Mouse (Mus musculus) heart, embryonic 10.5 days (tissue): ENCODE measurements around the gene Arhgap6. TPM values are rescaled to one million over a fixed set of nuclear protein-coding genes. Genes with fewer than 3 reads are reported as not detected.

Experiments
- DNase-seq: peaks from one replicate; pipeline ENCODE4 v3.0.0-alpha.2; 2017; ENCODE audit warnings: low spot score
- H3K27ac ChIP-seq: fragments of 300-500 bp; sonication (generic); 2 replicates; pipeline ENCODE4 v1.5.1; 2016; ENCODE audit warnings: mild to moderate bottlenecking
- H3K27me3 ChIP-seq: fragments of 300-500 bp; sonication (generic); 2 replicates; pipeline ENCODE4 v1.6.1; 2016; ENCODE audit warnings: mild to moderate bottlenecking; ENCODE audit not compliant: poor library complexity, insufficient read depth, severe bottlenecking
- H3K36me3 ChIP-seq: fragments of 300-500 bp; sonication (generic); 2 replicates; pipeline ENCODE4 v1.6.1; 2016; ENCODE audit warnings: mild to moderate bottlenecking, moderate library complexity
- H3K4me1 ChIP-seq: fragments of 300-500 bp; sonication (generic); 2 replicates; pipeline ENCODE4 v1.6.1; 2016; ENCODE audit warnings: mild to moderate bottlenecking
- H3K4me3 ChIP-seq: fragments of 300-500 bp; sonication (generic); 2 replicates; pipeline ENCODE4 v1.5.1; 2016; ENCODE audit warnings: mild to moderate bottlenecking, moderate library complexity
- H3K9me3 ChIP-seq: fragments of 300-500 bp; sonication (generic); 2 replicates; pipeline ENCODE4 v1.6.1; 2016; ENCODE audit warnings: mild to moderate bottlenecking, moderate library complexity
- WGBS: fragments of 180-500 bp; shearing (Covaris S2); methylation state at CpG from one replicate; pipeline ENCODE4 v1.1.7; 2016; 5-methylcytosine and 5-hydroxymethylcytosine counted together
- polyA plus RNA-seq: library from polyadenylated mRNA; unstranded; fragments of >200 nt; fragmentation: Nextera tagmentation; extraction: Ambion mirVana; gene quantifications from 2 replicates; pipeline ENCODE4 v1.2.1, GENCODE M21; 2016

Arhgap6 gene
- polyA plus RNA-seq, 1 experiment from 2014 or later = 7.2 TPM

- H3K27me3 ChIP-seq = no peaks in the 10 kb centered on the region
- H3K27ac ChIP-seq = no peak overlapping the region
- H3K4me3 ChIP-seq = no peak overlapping the region
- H3K9me3 ChIP-seq = no peaks in the 10 kb centered on the region
- no peaks in the 10 kb centered on the region for H3K4me1 ChIP-seq
- 34% methylated on average over 2 of the region's 2 CpGs for WGBS
- DNase-seq = no peak
- H3K36me3 ChIP-seq = no peaks in the 10 kb centered on the region
Observed at GRCm38 (mm10) chrX:168907586-168907985, 112.7 kb downstream of the Arhgap6 start.

- H3K9me3 ChIP-seq = no peaks in the 10 kb centered on the region
- no peaks in the 10 kb centered on the region for H3K36me3 ChIP-seq
- no peak overlapping the region for H3K4me3 ChIP-seq
- H3K27ac ChIP-seq = no peak overlapping the region
- H3K27me3 ChIP-seq = no peaks in the 10 kb centered on the region
- no peak for DNase-seq
- H3K4me1 ChIP-seq = no peaks in the 10 kb centered on the region
Observed at GRCm38 (mm10) chrX:168913519-168913918, 118.6 kb downstream of the Arhgap6 start.

GRCm38 (mm10) chrX:168920942-168921341 lies 126.0 kb downstream of the Arhgap6 start:
- no peak overlapping the region for H3K27ac ChIP-seq
- DNase-seq = no peak
- no peaks in the 10 kb centered on the region for H3K9me3 ChIP-seq
- WGBS = 63% methylated on average over 2 of the region's 2 CpGs
- no peak overlapping the region for H3K4me3 ChIP-seq
- H3K27me3 ChIP-seq = no peaks in the 10 kb centered on the region
- H3K4me1 ChIP-seq = no peaks in the 10 kb centered on the region
- H3K36me3 ChIP-seq = no peaks in the 10 kb centered on the region

GRCm38 (mm10) chrX:168932420-168932819 lies 137.5 kb downstream of the Arhgap6 start:
- no peak overlapping the region for H3K4me3 ChIP-seq

GRCm38 (mm10) chrX:168935447-168935846 lies 140.5 kb downstream of the Arhgap6 start:
- Histone ChIP-seq H3K36me3 (no peaks in the 10 kb centered on the region), H3K27ac (no peak overlapping the region), H3K4me3 (no peak overlapping the region), H3K9me3 (no peaks in the 10 kb centered on the region), H3K27me3 (no peaks in the 10 kb centered on the region), H3K4me1 (no peaks in the 10 kb centered on the region)
- no peak for DNase-seq
- 9% methylated on average over 3 of the region's 3 CpGs for WGBS

More at GRCm38 (mm10) chrX:168932420-168932819, 137.5 kb downstream of the Arhgap6 start:
- Histone ChIP-seq H3K4me1 (no peaks in the 10 kb centered on the region), H3K27ac (no peak overlapping the region), H3K9me3 (no peaks in the 10 kb centered on the region), H3K36me3 (no peaks in the 10 kb centered on the region), H3K27me3 (no peaks in the 10 kb centered on the region)
- WGBS = 69% methylated on average over 1 of the region's 1 CpGs
- no peak for DNase-seq

- no peaks in the 10 kb centered on the region for H3K9me3 ChIP-seq
- no peak for DNase-seq
- H3K4me3 ChIP-seq = no peak overlapping the region
- H3K27ac ChIP-seq = no peak overlapping the region
- H3K27me3 ChIP-seq = no peaks in the 10 kb centered on the region
- H3K36me3 ChIP-seq = no peaks in the 10 kb centered on the region
- H3K4me1 ChIP-seq = no peaks in the 10 kb centered on the region
- WGBS = 50% methylated on average over 4 of the region's 4 CpGs
Observed at GRCm38 (mm10) chrX:168937941-168938340, 143.0 kb downstream of the Arhgap6 start.

GRCm38 (mm10) chrX:168941684-168942083 lies 146.8 kb downstream of the Arhgap6 start:
- no peaks in the 10 kb centered on the region for H3K27me3 ChIP-seq
- DNase-seq = no peak
- 66% methylated on average over 5 of the region's 5 CpGs for WGBS

GRCm38 (mm10) chrX:168943217-168943616 lies 148.3 kb downstream of the Arhgap6 start:
- H3K36me3 ChIP-seq = no peaks in the 10 kb centered on the region
- WGBS = 59% methylated on average over 4 of the region's 4 CpGs
- DNase-seq = no peak
- no peak overlapping the region for H3K27ac ChIP-seq
- no peaks in the 10 kb centered on the region for H3K9me3 ChIP-seq
- H3K4me1 ChIP-seq = no peaks in the 10 kb centered on the region
- no peak overlapping the region for H3K4me3 ChIP-seq
- no peaks in the 10 kb centered on the region for H3K27me3 ChIP-seq

More at GRCm38 (mm10) chrX:168941684-168942083, 146.8 kb downstream of the Arhgap6 start:
- Histone ChIP-seq H3K27ac (no peak overlapping the region), H3K9me3 (no peaks in the 10 kb centered on the region), H3K36me3 (no peaks in the 10 kb centered on the region), H3K4me3 (no peak overlapping the region), H3K4me1 (no peaks in the 10 kb centered on the region)

GRCm38 (mm10) chrX:168975444-168975843 lies 180.5 kb downstream of the Arhgap6 start:
- Histone ChIP-seq H3K9me3 (no peaks in the 10 kb centered on the region), H3K27ac (no peak overlapping the region), H3K4me1 (no peaks in the 10 kb centered on the region; the same call in 1 of the 2 replicates), H3K36me3 (no peaks in the 10 kb centered on the region), H3K4me3 (no peak overlapping the region), H3K27me3 (no peaks in the 10 kb centered on the region)
- DNase-seq = no peak
- WGBS = 64% methylated on average over 1 of the region's 1 CpGs

GRCm38 (mm10) chrX:168977776-168978175 lies 182.9 kb downstream of the Arhgap6 start:
- Histone ChIP-seq H3K27ac (no peak overlapping the region), H3K27me3 (no peaks in the 10 kb centered on the region), H3K4me1 (no peaks in the 10 kb centered on the region; the same call in 1 of the 2 replicates), H3K36me3 (no peaks in the 10 kb centered on the region), H3K9me3 (no peaks in the 10 kb centered on the region), H3K4me3 (no peak overlapping the region)
- 59% methylated on average over 3 of the region's 3 CpGs for WGBS
- peak; percentile 74 for DNase-seq

- Histone ChIP-seq H3K4me1 (no peaks in the 10 kb centered on the region; the same call in 1 of the 2 replicates), H3K27ac (no peak overlapping the region), H3K9me3 (no peaks in the 10 kb centered on the region), H3K27me3 (no peaks in the 10 kb centered on the region), H3K4me3 (no peak overlapping the region), H3K36me3 (no peaks in the 10 kb centered on the region)
- WGBS = 70% methylated on average over 2 of the region's 2 CpGs
- no peak for DNase-seq
Observed at GRCm38 (mm10) chrX:168980370-168980769, 185.5 kb downstream of the Arhgap6 start.

- DNase-seq = no peak
- Histone ChIP-seq H3K4me1 (no peaks in the 10 kb centered on the region), H3K9me3 (no peaks in the 10 kb centered on the region), H3K27me3 (no peaks in the 10 kb centered on the region), H3K27ac (no peak overlapping the region), H3K36me3 (no peaks in the 10 kb centered on the region), H3K4me3 (no peak overlapping the region)
- 77% methylated on average over 1 of the region's 1 CpGs for WGBS
Observed at GRCm38 (mm10) chrX:169007066-169007465, 212.2 kb downstream of the Arhgap6 start.

- no peaks in the 10 kb centered on the region for H3K9me3 ChIP-seq
- H3K4me1 ChIP-seq = no peaks in the 10 kb centered on the region
- H3K4me3 ChIP-seq = no peak overlapping the region
- no peaks in the 10 kb centered on the region for H3K27me3 ChIP-seq
- H3K27ac ChIP-seq = no peak overlapping the region
- DNase-seq = no peak
- no peaks in the 10 kb centered on the region for H3K36me3 ChIP-seq
Observed at GRCm38 (mm10) chrX:169012701-169013100, 217.8 kb downstream of the Arhgap6 start.

- no peak for DNase-seq
Observed at GRCm38 (mm10) chrX:169034390-169034789, 239.5 kb downstream of the Arhgap6 start.

More at GRCm38 (mm10) chrX:169034390-169034789, 239.5 kb downstream of the Arhgap6 start:
- no peaks in the 10 kb centered on the region for H3K4me1 ChIP-seq
- H3K36me3 ChIP-seq = no peaks in the 10 kb centered on the region
- no peaks in the 10 kb centered on the region for H3K9me3 ChIP-seq
- no peak overlapping the region for H3K4me3 ChIP-seq
- WGBS = 86% methylated on average over 1 of the region's 1 CpGs
- no peak overlapping the region for H3K27ac ChIP-seq
- peaks cover 16% of the 10 kb centered on the region; the same call in 1 of the 2 replicates for H3K27me3 ChIP-seq
